8 mouse cellular contexts compared by ENCODE assay signal in the genomic region with DNA sequence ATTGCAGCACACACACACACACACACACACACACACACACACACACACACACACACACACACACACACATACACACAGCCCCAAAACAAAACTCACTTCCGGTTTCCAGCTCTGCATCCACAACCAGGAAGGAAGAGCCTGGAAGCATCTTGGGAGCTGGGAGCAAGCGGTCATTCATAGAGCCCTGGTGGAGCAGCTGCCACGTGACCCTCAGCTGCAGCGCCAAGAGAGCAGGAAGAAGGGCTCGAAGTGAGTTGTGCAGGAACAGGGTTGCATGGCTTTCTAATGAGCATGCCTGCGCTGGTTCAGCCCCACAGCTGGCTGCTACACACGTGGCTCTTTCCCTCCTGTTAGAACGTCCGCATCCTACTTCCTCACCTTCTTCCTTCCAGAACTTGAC. TPM values are rescaled to one million over a fixed set of nuclear protein-coding genes. Genes with fewer than 3 reads are reported as not detected.
DNase-seq lines count a peak whose midpoint lies in the region; ATAC-seq and TF ChIP-seq lines count a peak whose summit lies in the region.

No protein-coding gene starts in this region.

- DNase-seq in CD4-positive, CD25-positive, alpha-beta regulatory T cell, adult 2 months (ENCODE audit: low read depth, low spot score): peak; percentile 34
- peak; percentile 51 for DNase-seq in adrenal gland, postnatal 14 days
- no peak for DNase-seq in heart, postnatal 0 days (ENCODE audit: low spot score)
- no peak for DNase-seq in forebrain, embryonic 14.5 days (ENCODE audit: low spot score)
- DNase-seq in T-cell, adult 2 months (ENCODE audit: low spot score): no peak
- DNase-seq in cerebellum, adult 9-11 months: no peak

- TF ChIP-seq EP300 in heart, postnatal 0 days (IDR thresholded peaks at IDR 0.05; ENCODE audit: low read depth): no peak

- no peak overlapping the region for H3K9ac ChIP-seq in heart, postnatal 0 days (replicated peaks; ENCODE audit: low read depth, low read length)
- H3K9ac ChIP-seq in limb, embryonic 12.5 days (replicated peaks): no peak overlapping the region
- H3K9ac ChIP-seq in forebrain, embryonic 14.5 days (ENCODE audit: low read length): no peak overlapping the region

- TF ChIP-seq CTCF in heart, postnatal 0 days (IDR thresholded peaks at IDR 0.05; ENCODE audit: low read depth): no peak

- no peak overlapping the region; the same call in 1 of the 2 replicates for H3K27ac ChIP-seq in heart, postnatal 0 days (ENCODE audit: low read depth)
- 0 out of 2 replicates have a peak overlapping the region, but pooled peaks have one; percentile 62 for H3K27ac ChIP-seq in limb, embryonic 12.5 days
- H3K27ac ChIP-seq in forebrain, embryonic 14.5 days (ENCODE audit: low read depth, low read length): no peak overlapping the region

- H3K9me3 ChIP-seq in heart, postnatal 0 days (replicated peaks; ENCODE audit: control insufficient read depth, low read length): no peaks in the 10 kb centered on the region
- no peaks in the 10 kb centered on the region for H3K9me3 ChIP-seq in limb, embryonic 12.5 days
- H3K9me3 ChIP-seq in forebrain, embryonic 14.5 days (replicated peaks; ENCODE audit: control insufficient read depth, low read length): no peaks in the 10 kb centered on the region

- peak; percentile 48; the same call in 1 of the 2 replicates for ATAC-seq in heart, postnatal 0 days (ENCODE audit: insufficient read depth, low read depth)
- ATAC-seq in limb, embryonic 12.5 days (ENCODE audit: insufficient number of reproducible peaks, insufficient read depth, low FRiP score, low TSS enrichment, low read depth): no peak
- no peak for ATAC-seq in erythroblast, adult 5-6 weeks (replicated peaks; ENCODE audit: low FRiP score, poor library complexity, severe bottlenecking)
- no peak for ATAC-seq in forebrain, embryonic 14.5 days

- no peak overlapping the region for H3K4me3 ChIP-seq in heart, postnatal 0 days (ENCODE audit: low read depth, low read length)
- no peak overlapping the region for H3K4me3 ChIP-seq in limb, embryonic 12.5 days (replicated peaks)
- no peak overlapping the region for H3K4me3 ChIP-seq in forebrain, embryonic 14.5 days (ENCODE audit: low read depth, low read length)

- H3K4me1 ChIP-seq in heart, postnatal 0 days (ENCODE audit: control insufficient read depth, insufficient read depth): peaks cover 5% of the 10 kb centered on the region; the same call in 1 of the 2 replicates
- peaks cover 59% of the 10 kb centered on the region for H3K4me1 ChIP-seq in limb, embryonic 12.5 days (replicated peaks)
- H3K4me1 ChIP-seq in forebrain, embryonic 14.5 days (ENCODE audit: control insufficient read depth, insufficient read depth, low read length): peaks cover 10% of the 10 kb centered on the region

- H3K4me2 ChIP-seq in heart, postnatal 0 days (ENCODE audit: low read depth, low read length): no peak overlapping the region
- H3K4me2 ChIP-seq in limb, embryonic 12.5 days: 0 out of 2 replicates have a peak overlapping the region, but pooled peaks have one; percentile 6
- H3K4me2 ChIP-seq in forebrain, embryonic 14.5 days (ENCODE audit: low read length): no peak overlapping the region

- WGBS in heart, postnatal 0 days: 41% methylated on average over 9 of the region's 9 CpGs
- 28% methylated on average over 9 of the region's 9 CpGs for WGBS in limb, embryonic 12.5 days
- whole genome bisulfite sequencing in forebrain, embryonic 14.5 days: 71% methylated on average over 9 of the region's 9 CpGs

- H3K27me3 ChIP-seq in heart, postnatal 0 days (ENCODE audit: control insufficient read depth, insufficient read depth, low read length): no peaks in the 10 kb centered on the region
- H3K27me3 ChIP-seq in limb, embryonic 12.5 days: no peaks in the 10 kb centered on the region
- no peaks in the 10 kb centered on the region for H3K27me3 ChIP-seq in forebrain, embryonic 14.5 days (replicated peaks; ENCODE audit: control insufficient read depth, insufficient read depth, low read length)

- H3K36me3 ChIP-seq in heart, postnatal 0 days (replicated peaks; ENCODE audit: control insufficient read depth, insufficient read depth, low read length): no peaks in the 10 kb centered on the region
- no peaks in the 10 kb centered on the region for H3K36me3 ChIP-seq in limb, embryonic 12.5 days
- H3K36me3 ChIP-seq in forebrain, embryonic 14.5 days (ENCODE audit: control insufficient read depth, insufficient read depth, low read length): no peaks in the 10 kb centered on the region

RNA-seq across cellular contexts. Expression of a gene that starts 25.3 kb away (rescaled TPM):
- total RNA-seq in adrenal gland, postnatal 14 days (2021): 5.6 and 6.2 TPM in 2 replicates
- total RNA-seq in heart, postnatal 0 days (2014; rRNA removed; ENCODE audit: low replicate concordance): not detected in 2 replicates
- 1.00 and 2.7 TPM in 2 replicates for polyA plus RNA-seq in heart, postnatal 0 days (2015; fragmentation: Nextera tagmentation; extraction: Ambion mirVana)
- polyA plus RNA-seq in limb, embryonic 12.5 days (2016; fragmentation: Nextera tagmentation; extraction: Ambion mirVana): 0.99 and 2.6 TPM in 2 replicates
- total RNA-seq in erythroblast, adult 5-6 weeks (2015; ENCODE audit: low replicate concordance): 1.9 TPM in 1 of 2 replicates, not detected in the other
- total RNA-seq in erythroblast, adult 5-6 weeks (2017; ENCODE audit: low replicate concordance): 14.2 TPM in 1 of 2 replicates, not detected in the other
- 8.4 TPM in 1 of 2 replicates, not detected in the other for polyA plus RNA-seq in forebrain, embryonic 14.5 days (2014; fragmentation: Nextera tagmentation; extraction: Ambion mirVana)

RNA-seq across cellular contexts. Expression of a gene that starts 40.5 kb away (rescaled TPM):
- 7.2 and 7.6 TPM in 2 replicates for total RNA-seq in adrenal gland, postnatal 14 days (2021)
- 5.4 and 21.1 TPM in 2 replicates for total RNA-seq in heart, postnatal 0 days (2014; rRNA removed; ENCODE audit: low replicate concordance)
- 8.0 and 8.4 TPM in 2 replicates for polyA plus RNA-seq in heart, postnatal 0 days (2015; fragmentation: Nextera tagmentation; extraction: Ambion mirVana)
- polyA plus RNA-seq in limb, embryonic 12.5 days (2016; fragmentation: Nextera tagmentation; extraction: Ambion mirVana): 24.7 and 29.1 TPM in 2 replicates
- 4.0 and 4.6 TPM in 2 replicates for total RNA-seq in erythroblast, adult 5-6 weeks (2015; ENCODE audit: low replicate concordance)
- 9.1 and 10.4 TPM in 2 replicates for total RNA-seq in erythroblast, adult 5-6 weeks (2017; ENCODE audit: low replicate concordance)
- 30.6 and 34.0 TPM in 2 replicates for polyA plus RNA-seq in forebrain, embryonic 14.5 days (2014; fragmentation: Nextera tagmentation; extraction: Ambion mirVana)

Comparison
In these comparisons a context has a peak if more than half of its experiments do, and no peak if none do; other contexts are left out.
1. DNase-seq: peak in CD4-positive, CD25-positive, alpha-beta regulatory T cell, adult 2 months (single experiment) and adrenal gland, postnatal 14 days (single experiment); none in heart, postnatal 0 days (single experiment), forebrain, embryonic 14.5 days (single experiment), T-cell, adult 2 months (single experiment) and cerebellum, adult 9-11 months (single experiment).